Mouse (Mus musculus) lung, adult 2 months (tissue): ENCODE data around the gene Slc2a9.

ENCODE experiments used
- CTCF ChIP-seq: fragments of 200-500 bp; IDR thresholded peaks from 2 replicates; pipeline ENCODE4 v1.5.1; 2011; ENCODE audit warnings: mild to moderate bottlenecking, low read length, control low read depth; ENCODE audit not compliant: insufficient read depth
- POLR2A ChIP-seq: fragments of 200-500 bp; IDR thresholded peaks from 2 replicates; pipeline ENCODE4 v1.6.1; 2011; ENCODE audit warnings: low read depth, mild to moderate bottlenecking, control low read depth, low read length, borderline replicate concordance; ENCODE audit errors: extremely low read depth

GRCm38 (mm10) chr5:38318966-38319786 lies 183.8 kb downstream of the Slc2a9 start, which contains the start of gene Drd5:
- TF ChIP-seq CTCF (no peak), POLR2A (no peak)
